Mouse (Mus musculus) G1E (cell line): ENCODE measurements at regions not wholly inside any gene's neighbourhood (a gene's known extent, or its start where the extent isn't known, plus 50 kb on each side); places are given as distances from the start of the nearest gene placed in this dataset.

ENCODE experiments used
- CTCF ChIP-seq: IDR thresholded peaks from 2 replicates; pipeline ENCODE4 v1.5.1; 2012; ENCODE audit warnings: low read depth, low read length, inconsistent platforms, mixed read lengths
- GATA1 ChIP-seq: IDR thresholded peaks from 2 replicates; pipeline ENCODE4 v1.6.1; 2012; ENCODE audit warnings: borderline replicate concordance, low read length, inconsistent platforms, mixed read lengths
- GATA2 ChIP-seq: IDR thresholded peaks from 2 replicates; pipeline ENCODE4 v1.6.1; 2012; ENCODE audit warnings: low read depth, low read length, inconsistent platforms, borderline replicate concordance

DNA sequence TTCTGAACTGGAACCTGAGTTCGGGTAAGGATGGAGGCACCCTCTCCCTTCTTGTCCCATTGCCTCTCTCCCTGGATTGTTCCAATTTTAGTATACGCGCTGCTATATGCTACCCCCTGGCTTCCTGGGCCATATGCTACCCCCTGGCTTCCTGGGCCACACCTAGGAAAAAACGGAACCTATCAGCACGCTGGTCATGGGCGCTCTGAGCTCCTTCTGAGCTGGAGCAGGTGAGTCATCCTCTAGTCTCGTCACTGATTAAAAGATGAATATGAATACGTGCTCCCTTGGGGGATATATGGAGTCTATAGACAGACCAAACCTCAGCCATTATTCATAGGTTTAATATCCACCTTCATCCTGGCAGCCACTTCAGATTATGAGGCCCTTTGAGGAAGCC, 96.1 kb upstream of the Il12b start:
- TF ChIP-seq CTCF (no peak), GATA2 (no peak), GATA1 (no peak)
